In genomic region chr17:28427666-28428065, GRCm38 (mm10) we compare ENCODE assay signal across 25 mouse cellular contexts.
"Had no signal": no experiment of that assay in that cellular context is flagged by ENCODE, and none has a peak within 500 bp of the region (broad histone marks: within the 10 kb centered on the region; RNA-seq: fewer than 3 reads in every experiment).

No protein-coding gene starts in this region.

- H3K27ac ChIP-seq: heart, embryonic 13.5 days; heart, embryonic 15.5 days; hindbrain, embryonic 13.5 days; hindbrain, embryonic 15.5 days; hindbrain, postnatal 0 days; intestine, embryonic 15.5 days; layer of hippocampus, adult 2 months; left cerebral cortex, adult 2 months; limb, embryonic 10.5 days; limb, embryonic 12.5 days; liver, embryonic 13.5 days had no signal

- H3K27me3 ChIP-seq: heart, embryonic 13.5 days; heart, embryonic 15.5 days; hindbrain, embryonic 13.5 days; hindbrain, embryonic 15.5 days; intestine, embryonic 15.5 days; limb, embryonic 12.5 days; liver, embryonic 13.5 days had no signal

- DNase-seq: gastrocnemius, postnatal 14 days; gastrocnemius, postnatal 36 days; heart, adult 18-20 months; heart, postnatal 10 days; heart, postnatal 36 days; kidney, adult 18-20 months; kidney, adult 8-10 months; kidney, postnatal 10 days; kidney, postnatal 25 days; kidney, postnatal 4 days; liver; liver, embryonic 13.5 days had no signal

- H3K9ac ChIP-seq: heart, embryonic 13.5 days; heart, embryonic 15.5 days; hindbrain, embryonic 13.5 days; hindbrain, embryonic 15.5 days; intestine, embryonic 15.5 days; limb, embryonic 12.5 days; liver, embryonic 13.5 days had no signal

- H3K36me3 ChIP-seq: heart, embryonic 15.5 days; hindbrain, embryonic 15.5 days had no signal

- H3K4me1 ChIP-seq: hindbrain, embryonic 15.5 days; limb, embryonic 10.5 days; liver, embryonic 13.5 days had no signal

- H3K4me2 ChIP-seq: heart, embryonic 11.5 days; heart, embryonic 13.5 days; heart, embryonic 15.5 days; hindbrain, embryonic 13.5 days; hindbrain, embryonic 15.5 days; intestine, embryonic 15.5 days; limb, embryonic 12.5 days; liver, embryonic 11.5 days; liver, embryonic 13.5 days had no signal

- H3K4me3 ChIP-seq: heart, embryonic 13.5 days; heart, embryonic 15.5 days; hindbrain, embryonic 13.5 days; hindbrain, embryonic 15.5 days; intestine, embryonic 15.5 days; layer of hippocampus, adult 2 months; left cerebral cortex, adult 2 months; limb, embryonic 10.5 days; limb, embryonic 12.5 days; liver, embryonic 13.5 days had no signal

- ATAC-seq: hindbrain, postnatal 0 days; inflammation-experienced regulatory T-cells, adult 6 months; intestine, embryonic 15.5 days had no signal

- H3K9me3 ChIP-seq: heart, embryonic 13.5 days; heart, embryonic 15.5 days; hindbrain, embryonic 13.5 days; hindbrain, embryonic 15.5 days; intestine, embryonic 15.5 days; limb, embryonic 10.5 days; limb, embryonic 12.5 days; liver, embryonic 13.5 days had no signal
